Comparison of ENCODE assay signal across 26 mouse cellular contexts in genomic region chr2:33252751-33253150, GRCm38 (mm10). TPM values are rescaled to one million over a fixed set of nuclear protein-coding genes. Genes with fewer than 3 reads are reported as not detected.
A peak's percentile ranks its signal among the peaks of the same experiment; 100 is the strongest.
DNase-seq lines count a peak whose midpoint lies in the region; ATAC-seq and TF ChIP-seq lines count a peak whose summit lies in the region.
"Had no signal": no experiment of that assay in that cellular context is flagged by ENCODE, and none has a peak within 500 bp of the region (broad histone marks: within the 10 kb centered on the region; RNA-seq: fewer than 3 reads in every experiment).

No protein-coding gene starts in this region.

- no peaks in the 10 kb centered on the region for H3K27me3 ChIP-seq in heart, embryonic 11.5 days (ENCODE audit: control insufficient read depth, insufficient read depth, low read length)
- no peaks in the 10 kb centered on the region for H3K27me3 ChIP-seq in heart, embryonic 14.5 days (ENCODE audit: control insufficient read depth, insufficient read depth, low read length)
- no peaks in the 10 kb centered on the region for H3K27me3 ChIP-seq in heart, postnatal 0 days (ENCODE audit: control insufficient read depth, insufficient read depth, low read length)
- H3K27me3 ChIP-seq: embryonic facial prominence, embryonic 13.5 days; forebrain, embryonic 12.5 days; forebrain, embryonic 15.5 days; hindbrain, embryonic 12.5 days; hindbrain, embryonic 15.5 days had no signal

- H3K9ac ChIP-seq in heart, embryonic 11.5 days (ENCODE audit: low read depth, low read length) = no peak overlapping the region
- H3K9ac ChIP-seq in heart, embryonic 14.5 days (ENCODE audit: low read length) = no peak overlapping the region
- H3K9ac ChIP-seq in heart, postnatal 0 days (replicated peaks; ENCODE audit: low read depth, low read length) = no peak overlapping the region
- H3K9ac ChIP-seq: embryonic facial prominence, embryonic 13.5 days; forebrain, embryonic 12.5 days; forebrain, embryonic 15.5 days; hindbrain, embryonic 12.5 days; hindbrain, embryonic 15.5 days had no signal

- intact Hi-C loops in gastrocnemius, adult 2 months (cut with DNase I) = loop anchor here (5.0 kb wide), 1 partner anchor 35 kb away; the partner anchor contains the start of gene Angptl2
- intact Hi-C loops in heart, postnatal 36 days (cut with DNase I) = no loop called here

- H3K36me3 ChIP-seq in heart, embryonic 11.5 days (ENCODE audit: control insufficient read depth, insufficient read depth, low read length) = no peaks in the 10 kb centered on the region
- 0 out of 2 replicates have a peak, but pooled peaks cover under 1% of the 10 kb centered on the region for H3K36me3 ChIP-seq in heart, embryonic 14.5 days (ENCODE audit: control insufficient read depth, insufficient read depth, low read length)
- no peaks in the 10 kb centered on the region for H3K36me3 ChIP-seq in heart, postnatal 0 days (replicated peaks; ENCODE audit: control insufficient read depth, insufficient read depth, low read length)
- H3K36me3 ChIP-seq: embryonic facial prominence, embryonic 13.5 days; forebrain, embryonic 15.5 days; hindbrain, embryonic 12.5 days; hindbrain, embryonic 15.5 days had no signal

- no peaks in the 10 kb centered on the region for H3K9me3 ChIP-seq in heart, embryonic 11.5 days (replicated peaks; ENCODE audit: control insufficient read depth, low read length)
- no peaks in the 10 kb centered on the region for H3K9me3 ChIP-seq in heart, embryonic 14.5 days (ENCODE audit: control insufficient read depth, low read length)
- H3K9me3 ChIP-seq in heart, postnatal 0 days (replicated peaks; ENCODE audit: control insufficient read depth, low read length) = no peaks in the 10 kb centered on the region
- H3K9me3 ChIP-seq: embryonic facial prominence, embryonic 10.5 days; embryonic facial prominence, embryonic 13.5 days; forebrain, embryonic 12.5 days; forebrain, embryonic 15.5 days; hindbrain, embryonic 12.5 days; hindbrain, embryonic 15.5 days had no signal

- no peak for TF ChIP-seq CTCF in gastrocnemius, adult 2 months (IDR thresholded peaks at IDR 0.05)
- no peak for TF ChIP-seq CTCF in heart, postnatal 0 days (IDR thresholded peaks at IDR 0.05; ENCODE audit: low read depth)

- no peak overlapping the region for H3K4me2 ChIP-seq in heart, embryonic 11.5 days
- H3K4me2 ChIP-seq in heart, embryonic 14.5 days (ENCODE audit: low read length) = no peak overlapping the region
- no peak overlapping the region for H3K4me2 ChIP-seq in heart, postnatal 0 days (ENCODE audit: low read depth, low read length)
- H3K4me2 ChIP-seq: embryonic facial prominence, embryonic 13.5 days; forebrain, embryonic 12.5 days; forebrain, embryonic 15.5 days; hindbrain, embryonic 12.5 days; hindbrain, embryonic 15.5 days had no signal

- no peak for DNase-seq in gastrocnemius, adult 2 months
- DNase-seq in gastrocnemius, adult 8-10 months (ENCODE audit: low spot score in 2 of 2) = no peak
- no peak for DNase-seq in heart, adult 8-10 months (ENCODE audit: low spot score)
- no peak for DNase-seq in heart, adult 9 months (ENCODE audit: low spot score in 2 of 2)
- no peak for DNase-seq in heart, postnatal 0 days (ENCODE audit: low spot score)
- DNase-seq in heart, postnatal 36 days = no peak
- DNase-seq: adrenal gland, adult 8-10 months; adrenal gland, postnatal 25 days; cerebellum, adult 11-12 months; cerebellum, adult 8-10 months; cerebellum, postnatal 10 days; cerebellum, postnatal 36 days; embryo, embryonic 11 days; gastrocnemius, postnatal 14 days; kidney, adult 2 months had no signal

- H3K4me1 ChIP-seq in heart, embryonic 11.5 days (ENCODE audit: control insufficient read depth, insufficient read depth, low read length) = peaks cover 74% of the 10 kb centered on the region
- peaks cover 61 to 69% of the 10 kb centered on the region in 2 experiments for H3K4me1 ChIP-seq in heart, embryonic 14.5 days (ENCODE audit: control insufficient read depth in 2 of 2, insufficient read depth in 2 of 2, low read length in 2 of 2)
- H3K4me1 ChIP-seq in heart, postnatal 0 days (ENCODE audit: control insufficient read depth, insufficient read depth) = peaks cover 59% of the 10 kb centered on the region
- H3K4me1 ChIP-seq: hindbrain, embryonic 12.5 days had no signal

- ATAC-seq in heart, embryonic 11.5 days (replicated peaks; ENCODE audit: insufficient number of reproducible peaks, low FRiP score, low TSS enrichment) = no peak
- no peak for ATAC-seq in heart, embryonic 14.5 days (ENCODE audit: insufficient number of reproducible peaks, insufficient read depth, low FRiP score, low read depth)
- no peak for ATAC-seq in heart, postnatal 0 days (ENCODE audit: insufficient read depth, low read depth)
- ATAC-seq: activated CD4-positive, CD25-positive, alpha-beta regulatory T cell, adult 4 months; forebrain, embryonic 15.5 days; intestine, postnatal 0 days had no signal

- H3K27ac ChIP-seq in gastrocnemius, adult 2 months = peak overlapping the region; percentile 88
- H3K27ac ChIP-seq in heart, embryonic 11.5 days (ENCODE audit: low read depth, low read length) = peak overlapping the region; percentile 82
- peak overlapping the region; percentile 86 to 90 for H3K27ac ChIP-seq in heart, embryonic 14.5 days (replicated peaks in 1 of 2; ENCODE audit: control insufficient read depth in 1 of 2, insufficient read depth in 1 of 2, low read depth in 2 of 2, low read length in 2 of 2)
- peak overlapping the region; percentile 70; the same call in 1 of the 2 replicates for H3K27ac ChIP-seq in heart, postnatal 0 days (ENCODE audit: low read depth)
- H3K27ac ChIP-seq: embryonic facial prominence, embryonic 10.5 days; embryonic facial prominence, embryonic 13.5 days; forebrain, embryonic 12.5 days; forebrain, embryonic 15.5 days; hindbrain, embryonic 12.5 days had no signal

- TF ChIP-seq EP300 in heart, postnatal 0 days (IDR thresholded peaks at IDR 0.05; ENCODE audit: low read depth) = no peak

- no peak overlapping the region for H3K4me3 ChIP-seq in gastrocnemius, adult 2 months
- no peak overlapping the region for H3K4me3 ChIP-seq in heart, embryonic 11.5 days (ENCODE audit: low read depth, low read length)
- H3K4me3 ChIP-seq in heart, embryonic 14.5 days (ENCODE audit: control insufficient read depth in 1 of 2, insufficient read depth in 1 of 2, low read depth in 1 of 2, low read length in 2 of 2) = no peak overlapping the region
- no peak overlapping the region for H3K4me3 ChIP-seq in heart, postnatal 0 days (ENCODE audit: low read depth, low read length)
- H3K4me3 ChIP-seq: embryonic facial prominence, embryonic 10.5 days; embryonic facial prominence, embryonic 13.5 days; erythroblast, embryonic 14.5 days; forebrain, embryonic 12.5 days; forebrain, embryonic 15.5 days; hindbrain, embryonic 12.5 days; hindbrain, embryonic 15.5 days had no signal

- WGBS in heart, embryonic 11.5 days (ENCODE audit: insufficient replicate concordance) = 85% methylated on average over 6 of the region's 6 CpGs
- 87% methylated on average over 6 of the region's 6 CpGs for WGBS in heart, embryonic 14.5 days
- WGBS in heart, postnatal 0 days = 88% methylated on average over 6 of the region's 6 CpGs

RNA-seq across cellular contexts. Expression of gene Angptl2, which starts 36.9 kb away (rescaled TPM):
- total RNA-seq in gastrocnemius, adult 2 months (2021) = 10 to 100 TPM; 20.6 to 47.1 TPM
- 10 to 100 TPM; 21.1 to 32.8 (median 26.5) TPM for total RNA-seq in gastrocnemius, adult 8-10 months (2022)
- polyA plus RNA-seq in heart, embryonic 11.5 days (2014; fragmentation: Nextera tagmentation; extraction: Ambion mirVana) = 34.3 and 47.8 TPM in 2 replicates
- total RNA-seq in heart, adult 8-10 months (2022) = 10 to 100 TPM; 32.9 to 57.7 (median 53.5) TPM
- 51.4 and 58.2 TPM in 2 replicates for polyA plus RNA-seq in heart, embryonic 14.5 days (2014; fragmentation: Nextera tagmentation; extraction: Ambion mirVana)
- 124 and 149 TPM in 2 replicates for total RNA-seq in heart, postnatal 0 days (2014; rRNA removed; ENCODE audit: low replicate concordance)
- 58.0 and 66.5 TPM in 2 replicates for polyA plus RNA-seq in heart, postnatal 0 days (2015; fragmentation: Nextera tagmentation; extraction: Ambion mirVana)
- 10 to 100 TPM; 51.2 to 67.0 TPM for total RNA-seq in heart, postnatal 36 days (2021)
- polyA plus RNA-seq: erythroblast, embryonic 14.5 days had no signal
